Mouse (Mus musculus) yolk sac, embryonic 10.5 days (tissue): ENCODE measurements around the gene Tomt.

Experiments
- DNase-seq: peaks from one replicate; pipeline ENCODE4 v3.0.0-alpha.2; 2017; ENCODE audit warnings: low spot score

Tomt gene

GRCm38 (mm10) chr7:101857094-101857493 is 49.1 kb downstream of the Tomt start, which contains the start of gene Folr2:
TSS of gene Folr2 (minus strand) at chr7:101857194.
- DNase-seq, result no peak

- DNase-seq, result no peak
Measured at GRCm38 (mm10) chr7:101853816-101854215, 52.3 kb downstream of the Tomt start.

- DNase-seq, result no peak
Measured at GRCm38 (mm10) chr7:101852846-101853245, 53.3 kb downstream of the Tomt start.

GRCm38 (mm10) chr7:101851689-101852088 is 54.5 kb downstream of the Tomt start:
- DNase-seq, result no peak
